Mouse (Mus musculus) forebrain, embryonic 12.5 days (tissue): ENCODE results near the gene Cgrrf1. TPM values are rescaled to one million over a fixed set of nuclear protein-coding genes. Genes with fewer than 3 reads are reported as not detected.

ENCODE experiments used
- ATAC-seq: fragments of 200-750 bp; cut with Nextera tagmentation; 2 replicates; pipeline ENCODE4 v1.8.0; 2017; ENCODE audit warnings: moderate TSS enrichment; ENCODE audit not compliant: low FRiP score
- H3K27ac ChIP-seq: fragments of 300-500 bp; sonication (generic); 2 replicates; pipeline ENCODE4 v1.5.1; 2016; ENCODE audit warnings: mild to moderate bottlenecking
- H3K27me3 ChIP-seq: fragments of 300-500 bp; sonication (generic); 2 replicates; pipeline ENCODE4 v1.6.1; 2016; ENCODE audit warnings: mild to moderate bottlenecking
- H3K36me3 ChIP-seq: fragments of 300-500 bp; sonication (generic); replicated peaks from 2 replicates; pipeline ENCODE4 v1.6.1; 2016; ENCODE audit warnings: mild to moderate bottlenecking
- H3K4me1 ChIP-seq: fragments of 300-500 bp; sonication (generic); 2 replicates; pipeline ENCODE4 v1.6.1; 2016
- H3K4me2 ChIP-seq: fragments of 300-500 bp; sonication (generic); 2 replicates; pipeline ENCODE4 v1.6.1; 2016; ENCODE audit warnings: mild to moderate bottlenecking, moderate library complexity
- H3K4me3 ChIP-seq: fragments of 300-500 bp; sonication (generic); replicated peaks from 2 replicates; pipeline ENCODE4 v1.5.1; 2016; ENCODE audit warnings: mild to moderate bottlenecking
- H3K9ac ChIP-seq: fragments of 300-500 bp; sonication (generic); 2 replicates; pipeline ENCODE4 v1.6.1; 2016; ENCODE audit warnings: mild to moderate bottlenecking
- H3K9me3 ChIP-seq: fragments of 300-500 bp; sonication (generic); 2 replicates; pipeline ENCODE4 v1.6.1; 2016
- WGBS: fragments of 180-500 bp; shearing (Covaris S2); methylation state at CpG from one replicate; pipeline ENCODE4 v1.1.7; 2016; 5-methylcytosine and 5-hydroxymethylcytosine counted together
- polyA plus RNA-seq: library from polyadenylated mRNA; unstranded; fragments of >200 nt; fragmentation: Nextera tagmentation; extraction: Ambion mirVana; gene quantifications from 2 replicates; pipeline ENCODE4 v1.2.1, GENCODE M21; 2016

The Cgrrf1 gene
- polyA plus RNA-seq, 1 experiment from 2014 or later = 28.6 TPM

GRCm38 (mm10) chr14:46832354-46833272 is 688 bp downstream of the Cgrrf1 start:
- ATAC-seq = no peak
- peak overlapping the region; percentile 86 for H3K9ac ChIP-seq
- H3K9me3 ChIP-seq = no peaks in the 10 kb centered on the region
- H3K4me1 ChIP-seq = peaks cover 16% of the 10 kb centered on the region; the same call in 1 of the 2 replicates
- no peaks in the 10 kb centered on the region for H3K27me3 ChIP-seq
- H3K4me2 ChIP-seq = peak overlapping the region; percentile 76
- no peak overlapping the region for H3K27ac ChIP-seq
- 7% methylated on average over 40 of the region's 40 CpGs for WGBS
- no peaks in the 10 kb centered on the region for H3K36me3 ChIP-seq
- peak overlapping the region; percentile 86 for H3K4me3 ChIP-seq

GRCm38 (mm10) chr14:46839326-46839725 is 7.4 kb downstream of the Cgrrf1 start:
- 74% methylated on average over 4 of the region's 4 CpGs for WGBS

GRCm38 (mm10) chr14:46845706-46846105 is 13.8 kb downstream of the Cgrrf1 start:
- no peaks in the 10 kb centered on the region for H3K4me1 ChIP-seq
- H3K9me3 ChIP-seq = no peaks in the 10 kb centered on the region
- peaks cover 27% of the 10 kb centered on the region for H3K36me3 ChIP-seq
- 93% methylated on average over 11 of the region's 11 CpGs for WGBS
- no peaks in the 10 kb centered on the region for H3K27me3 ChIP-seq
- no peak overlapping the region for H3K9ac ChIP-seq
- H3K27ac ChIP-seq = no peak overlapping the region
- H3K4me3 ChIP-seq = no peak overlapping the region
- no peak overlapping the region for H3K4me2 ChIP-seq
- no peak for ATAC-seq

More at GRCm38 (mm10) chr14:46839326-46839725, 7.4 kb downstream of the Cgrrf1 start:
- ATAC-seq = no peak
- H3K9me3 ChIP-seq = no peaks in the 10 kb centered on the region
- no peak overlapping the region for H3K27ac ChIP-seq
- peaks cover 22% of the 10 kb centered on the region for H3K36me3 ChIP-seq
- no peak overlapping the region for H3K9ac ChIP-seq
- H3K4me3 ChIP-seq = no peak overlapping the region
- H3K4me2 ChIP-seq = no peak overlapping the region
- H3K4me1 ChIP-seq = no peaks in the 10 kb centered on the region
- no peaks in the 10 kb centered on the region for H3K27me3 ChIP-seq

- ATAC-seq = no peak
- no peaks in the 10 kb centered on the region for H3K27me3 ChIP-seq
- no peak overlapping the region for H3K27ac ChIP-seq
- no peak overlapping the region for H3K9ac ChIP-seq
- no peaks in the 10 kb centered on the region for H3K4me1 ChIP-seq
- H3K4me3 ChIP-seq = no peak overlapping the region
- 88% methylated on average over 4 of the region's 4 CpGs for WGBS
- peaks cover 9% of the 10 kb centered on the region for H3K36me3 ChIP-seq
- H3K4me2 ChIP-seq = no peak overlapping the region
- no peaks in the 10 kb centered on the region for H3K9me3 ChIP-seq
These were observed 16.2 kb downstream of the Cgrrf1 start for GRCm38 (mm10) chr14:46848063-46848590.

GRCm38 (mm10) chr14:46848736-46849135 is 16.8 kb downstream of the Cgrrf1 start:
- WGBS = 88% methylated on average over 5 of the region's 5 CpGs
- peaks cover 12% of the 10 kb centered on the region for H3K36me3 ChIP-seq

GRCm38 (mm10) chr14:46849769-46850168 is 17.8 kb downstream of the Cgrrf1 start:
- ATAC-seq = no peak
- H3K9ac ChIP-seq = no peak overlapping the region
- WGBS = 98% methylated on average over 1 of the region's 1 CpGs
- no peak overlapping the region for H3K4me3 ChIP-seq
- H3K9me3 ChIP-seq = no peaks in the 10 kb centered on the region
- no peaks in the 10 kb centered on the region for H3K27me3 ChIP-seq
- no peak overlapping the region for H3K27ac ChIP-seq
- peaks cover 14% of the 10 kb centered on the region for H3K36me3 ChIP-seq
- H3K4me2 ChIP-seq = no peak overlapping the region
- H3K4me1 ChIP-seq = no peaks in the 10 kb centered on the region

More at GRCm38 (mm10) chr14:46848736-46849135, 16.8 kb downstream of the Cgrrf1 start:
- H3K4me2 ChIP-seq = no peak overlapping the region
- H3K4me3 ChIP-seq = no peak overlapping the region
- H3K27ac ChIP-seq = no peak overlapping the region
- no peak for ATAC-seq
- H3K27me3 ChIP-seq = no peaks in the 10 kb centered on the region
- H3K9ac ChIP-seq = no peak overlapping the region
- no peaks in the 10 kb centered on the region for H3K4me1 ChIP-seq
- no peaks in the 10 kb centered on the region for H3K9me3 ChIP-seq

- no peak for ATAC-seq
- Histone ChIP-seq H3K27me3 (no peaks in the 10 kb centered on the region), H3K9me3 (no peaks in the 10 kb centered on the region), H3K4me2 (no peak overlapping the region), H3K27ac (no peak overlapping the region), H3K4me3 (no peak overlapping the region), H3K9ac (no peak overlapping the region), H3K36me3 (peaks cover 10% of the 10 kb centered on the region), H3K4me1 (no peaks in the 10 kb centered on the region)
- WGBS = 86% methylated on average over 11 of the region's 11 CpGs
These were observed 21.8 kb downstream of the Cgrrf1 start for GRCm38 (mm10) chr14:46853677-46854076.

GRCm38 (mm10) chr14:46862922-46863321 is 31.0 kb downstream of the Cgrrf1 start:
- Histone ChIP-seq H3K9me3 (no peaks in the 10 kb centered on the region), H3K4me3 (no peak overlapping the region), H3K27me3 (no peaks in the 10 kb centered on the region), H3K9ac (no peak overlapping the region), H3K4me2 (no peak overlapping the region), H3K36me3 (no peaks in the 10 kb centered on the region), H3K4me1 (no peaks in the 10 kb centered on the region), H3K27ac (no peak overlapping the region)
- ATAC-seq = no peak
- 94% methylated on average over 5 of the region's 5 CpGs for WGBS

GRCm38 (mm10) chr14:46880935-46881334 is 49.0 kb downstream of the Cgrrf1 start:
- Histone ChIP-seq H3K4me2 (no peak overlapping the region; the same call in 1 of the 2 replicates), H3K9me3 (no peaks in the 10 kb centered on the region), H3K36me3 (no peaks in the 10 kb centered on the region), H3K27ac (no peak overlapping the region), H3K4me3 (no peak overlapping the region), H3K27me3 (peaks cover 6% of the 10 kb centered on the region; the same call in 1 of the 2 replicates), H3K9ac (no peak overlapping the region), H3K4me1 (peaks cover 24% of the 10 kb centered on the region)
- WGBS = 7% methylated on average over 10 of the region's 10 CpGs
- ATAC-seq = no peak

- peak; percentile 33 for ATAC-seq
- H3K9me3 ChIP-seq = no peaks in the 10 kb centered on the region
- H3K36me3 ChIP-seq = no peaks in the 10 kb centered on the region
- H3K4me3 ChIP-seq = peak overlapping the region; percentile 65
- H3K4me2 ChIP-seq = peak overlapping the region; percentile 94
- peaks cover 9% of the 10 kb centered on the region; the same call in 1 of the 2 replicates for H3K27me3 ChIP-seq
- H3K4me1 ChIP-seq = peaks cover 29% of the 10 kb centered on the region
- 3% methylated on average over 40 of the region's 40 CpGs for WGBS
- peak overlapping the region; percentile 63; the same call in 1 of the 2 replicates for H3K27ac ChIP-seq
- peak overlapping the region; percentile 80 for H3K9ac ChIP-seq
These were observed 49.9 kb downstream of the Cgrrf1 start for GRCm38 (mm10) chr14:46881581-46882430.

- Histone ChIP-seq H3K4me3 (peak within 1 kb of the TSS; percentile 65), H3K4me2 (peak within 1 kb of the TSS; percentile 94), H3K36me3 (no peaks in the 10 kb centered on the region), H3K27ac (peak within 1 kb of the TSS; percentile 82), H3K4me1 (peaks cover 29% of the 10 kb centered on the region), H3K27me3 (peaks cover 9% of the 10 kb centered on the region; the same call in 1 of the 2 replicates), H3K9ac (peak within 1 kb of the TSS; percentile 80), H3K9me3 (no peaks in the 10 kb centered on the region)
- peak; percentile 72 for ATAC-seq
- 1% methylated on average over 44 of the region's 54 CpGs for WGBS
These were observed 50.6 kb downstream of the Cgrrf1 start, which contains the start of gene Samd4 for GRCm38 (mm10) chr14:46882431-46883067. Samd4 (plus strand) TSS chr14:46882854.
